9 mouse cellular contexts compared by ENCODE assay signal in genomic region chr19:36706195-36706594, GRCm38 (mm10). TPM values are rescaled to one million over a fixed set of nuclear protein-coding genes. Genes with fewer than 3 reads are reported as not detected.
DNase-seq lines count a peak whose midpoint lies in the region; ATAC-seq and TF ChIP-seq lines count a peak whose summit lies in the region.
"Had no signal": no experiment of that assay in that cellular context is flagged by ENCODE, and none has a peak within 500 bp of the region (broad histone marks: within the 10 kb centered on the region; RNA-seq: fewer than 3 reads in every experiment).

No protein-coding gene starts in this region.

- H3K4me2 ChIP-seq in hindbrain, embryonic 13.5 days: no peak overlapping the region
- no peak overlapping the region for H3K4me2 ChIP-seq in hindbrain, embryonic 12.5 days (replicated peaks)
- 0 out of 2 replicates have a peak overlapping the region, but pooled peaks have one; percentile 3 for H3K4me2 ChIP-seq in midbrain, embryonic 16.5 days (ENCODE audit: low read length)
- H3K4me2 ChIP-seq in midbrain, embryonic 14.5 days (ENCODE audit: low read length): no peak overlapping the region

- 0 out of 2 replicates have a peak overlapping the region, but pooled peaks have one; percentile 18 for H3K27ac ChIP-seq in hindbrain, embryonic 13.5 days
- no peak overlapping the region for H3K27ac ChIP-seq in hindbrain, embryonic 12.5 days
- H3K27ac ChIP-seq in midbrain, embryonic 16.5 days (ENCODE audit: low read length): peak overlapping the region; percentile 28; the same call in 1 of the 2 replicates
- H3K27ac ChIP-seq in midbrain, embryonic 14.5 days (replicated peaks; ENCODE audit: low read depth, low read length): no peak overlapping the region
- peak overlapping the region; percentile 81 for H3K27ac ChIP-seq in testis, adult 2 months (ENCODE audit: control insufficient read depth, insufficient read depth, low read depth, low read length)
- H3K27ac ChIP-seq: liver, embryonic 14.5 days had no signal

- H3K36me3 ChIP-seq in hindbrain, embryonic 13.5 days: no peaks in the 10 kb centered on the region
- H3K36me3 ChIP-seq in hindbrain, embryonic 12.5 days: no peaks in the 10 kb centered on the region
- H3K36me3 ChIP-seq in midbrain, embryonic 16.5 days (ENCODE audit: control insufficient read depth, insufficient read depth, low read length): no peaks in the 10 kb centered on the region
- H3K36me3 ChIP-seq in midbrain, embryonic 14.5 days (ENCODE audit: control insufficient read depth, insufficient read depth, low read length): no peaks in the 10 kb centered on the region
- H3K36me3 ChIP-seq in testis, adult 2 months (ENCODE audit: control insufficient read depth, insufficient read depth, low read length): no peaks in the 10 kb centered on the region

- no peak for ATAC-seq in hindbrain, embryonic 13.5 days (ENCODE audit: low FRiP score)
- ATAC-seq in hindbrain, embryonic 12.5 days (ENCODE audit: low FRiP score): no peak
- no peak for ATAC-seq in midbrain, embryonic 16.5 days
- ATAC-seq in midbrain, embryonic 14.5 days (ENCODE audit: low FRiP score, low TSS enrichment): no peak

- H3K4me3 ChIP-seq in hindbrain, embryonic 13.5 days: no peak overlapping the region
- no peak overlapping the region for H3K4me3 ChIP-seq in hindbrain, embryonic 12.5 days
- no peak overlapping the region for H3K4me3 ChIP-seq in midbrain, embryonic 16.5 days (ENCODE audit: low read depth, low read length)
- no peak overlapping the region for H3K4me3 ChIP-seq in midbrain, embryonic 14.5 days (replicated peaks; ENCODE audit: low read depth, low read length)
- no peak overlapping the region for H3K4me3 ChIP-seq in testis, adult 2 months (ENCODE audit: control insufficient read depth, low read depth, low read length)

- H3K9ac ChIP-seq in hindbrain, embryonic 13.5 days: no peak overlapping the region
- H3K9ac ChIP-seq in hindbrain, embryonic 12.5 days: no peak overlapping the region
- no peak overlapping the region for H3K9ac ChIP-seq in midbrain, embryonic 16.5 days (ENCODE audit: low read depth, low read length)
- no peak overlapping the region for H3K9ac ChIP-seq in midbrain, embryonic 14.5 days (replicated peaks; ENCODE audit: low read length)
- H3K9ac ChIP-seq: liver, embryonic 14.5 days had no signal

- H3K27me3 ChIP-seq in hindbrain, embryonic 13.5 days: no peaks in the 10 kb centered on the region
- no peaks in the 10 kb centered on the region for H3K27me3 ChIP-seq in hindbrain, embryonic 12.5 days
- no peaks in the 10 kb centered on the region for H3K27me3 ChIP-seq in midbrain, embryonic 16.5 days (ENCODE audit: control insufficient read depth, insufficient read depth, low read depth, low read length)
- H3K27me3 ChIP-seq in midbrain, embryonic 14.5 days (ENCODE audit: control insufficient read depth, insufficient read depth, low read length): no peaks in the 10 kb centered on the region
- H3K27me3 ChIP-seq in testis, adult 2 months (ENCODE audit: control insufficient read depth, insufficient read depth, low read length): no peaks in the 10 kb centered on the region

- WGBS in hindbrain, embryonic 13.5 days: 80% methylated on average over 6 of the region's 6 CpGs
- WGBS in hindbrain, embryonic 12.5 days: 77% methylated on average over 6 of the region's 6 CpGs
- 84% methylated on average over 6 of the region's 6 CpGs for WGBS in midbrain, embryonic 16.5 days
- WGBS in midbrain, embryonic 14.5 days: 87% methylated on average over 6 of the region's 6 CpGs

- no peak for DNase-seq in midbrain, embryonic 14.5 days
- DNase-seq in heart, postnatal 4 days: peak; percentile 31
- DNase-seq in right cerebral cortex, postnatal 4 days: no peak
- no peak for DNase-seq in left cerebral cortex, adult 8-10 months (ENCODE audit: low spot score in 2 of 2)

- H3K9me3 ChIP-seq in hindbrain, embryonic 13.5 days: peaks cover 6% of the 10 kb centered on the region; the same call in 1 of the 2 replicates
- H3K9me3 ChIP-seq in hindbrain, embryonic 12.5 days (replicated peaks): peaks cover 3% of the 10 kb centered on the region; the same call in 1 of the 2 replicates
- peaks cover 7% of the 10 kb centered on the region; the same call in 1 of the 2 replicates for H3K9me3 ChIP-seq in midbrain, embryonic 16.5 days (replicated peaks; ENCODE audit: control insufficient read depth, low read length, poor library complexity, severe bottlenecking)
- peaks cover 11% of the 10 kb centered on the region; the same call in 1 of the 2 replicates for H3K9me3 ChIP-seq in midbrain, embryonic 14.5 days (ENCODE audit: control insufficient read depth, low read length)

- no peak for TF ChIP-seq POLR2A in testis, adult 2 months (IDR thresholded peaks at IDR 0.05; ENCODE audit: control insufficient read depth, low read depth, low read length)

- 0 out of 2 replicates have a peak, but pooled peaks cover 2% of the 10 kb centered on the region for H3K4me1 ChIP-seq in hindbrain, embryonic 13.5 days (replicated peaks)
- 0 out of 2 replicates have a peak, but pooled peaks cover 3% of the 10 kb centered on the region for H3K4me1 ChIP-seq in hindbrain, embryonic 12.5 days
- H3K4me1 ChIP-seq in midbrain, embryonic 16.5 days (ENCODE audit: control insufficient read depth, insufficient read depth, low read length): no peaks in the 10 kb centered on the region
- no peaks in the 10 kb centered on the region for H3K4me1 ChIP-seq in midbrain, embryonic 14.5 days (ENCODE audit: control insufficient read depth, insufficient read depth, low read length)
- peaks cover 16% of the 10 kb centered on the region for H3K4me1 ChIP-seq in testis, adult 2 months (ENCODE audit: control insufficient read depth, insufficient read depth, low read length)

- no peak for TF ChIP-seq CTCF in testis, adult 2 months (IDR thresholded peaks at IDR 0.05; ENCODE audit: control insufficient read depth, insufficient read depth, insufficient replicate concordance, low read depth, low read length)

RNA-seq across cellular contexts. Expression of gene Ppp1r3c, which starts 30.3 kb away (rescaled TPM):
- 16.1 and 17.0 TPM in 2 replicates for polyA plus RNA-seq in hindbrain, embryonic 13.5 days (2015; fragmentation: Nextera tagmentation; extraction: Ambion mirVana)
- polyA plus RNA-seq in hindbrain, embryonic 12.5 days (2016; fragmentation: Nextera tagmentation; extraction: Ambion mirVana): 8.1 and 8.3 TPM in 2 replicates
- polyA plus RNA-seq in midbrain, embryonic 16.5 days (2015; fragmentation: Nextera tagmentation; extraction: Ambion mirVana): 15.4 and 18.3 TPM in 2 replicates
- 10.3 and 14.4 TPM in 2 replicates for polyA plus RNA-seq in midbrain, embryonic 14.5 days (2014; fragmentation: Nextera tagmentation; extraction: Ambion mirVana)
- 100 to 1,000 TPM in 1 of 2 experiments, 10 to 100 TPM in 1; 80.2 to 102 TPM for total RNA-seq in heart, postnatal 4 days (2021)
- polyA plus RNA-seq in testis, adult 2 months (2012; rRNA removed): 1.5 and 1.8 TPM in 2 replicates
- 10 to 100 TPM; 44.9 to 49.2 (median 46.9) TPM for total RNA-seq in left cerebral cortex, adult 8-10 months (2022)

Comparison
In these comparisons a context has a peak if more than half of its experiments do, and no peak if none do; other contexts are left out.
1. H3K27ac ChIP-seq: peak in hindbrain, embryonic 13.5 days (single experiment), midbrain, embryonic 16.5 days (single experiment) and testis, adult 2 months (single experiment); none in hindbrain, embryonic 12.5 days (single experiment) and midbrain, embryonic 14.5 days (single experiment).